Mouse (Mus musculus): Measurements from ENCODE around the gene Pik3r6. TPM values are rescaled to one million over a fixed set of nuclear protein-coding genes. Genes with fewer than 3 reads are reported as not detected.

Gene Pik3r6
- polyA plus RNA-seq, 1 experiment from 2014 or later: 1.9 TPM

- Histone ChIP-seq H3K27ac (replicated peaks) (no peak overlapping the region), H3K27me3 (replicated peaks) (no peaks in the 10 kb centered on the region), H3K9ac (replicated peaks) (no peak overlapping the region), H3K9me3 (replicated peaks) (no peaks in the 10 kb centered on the region), H3K36me3 (no peaks in the 10 kb centered on the region), H3K4me3 (replicated peaks) (no peak overlapping the region), H3K4me1 (0 out of 2 replicates have a peak, but pooled peaks cover under 1% of the 10 kb centered on the region), H3K4me2 (no peak overlapping the region)
- 69% methylated on average over 5 of the region's 5 CpGs for WGBS
- ATAC-seq (ENCODE audit: low FRiP score): no peak
Measured at GRCm38 (mm10) chr11:68539621-68540020, 36.8 kb downstream of the Pik3r6 start.

DNA sequence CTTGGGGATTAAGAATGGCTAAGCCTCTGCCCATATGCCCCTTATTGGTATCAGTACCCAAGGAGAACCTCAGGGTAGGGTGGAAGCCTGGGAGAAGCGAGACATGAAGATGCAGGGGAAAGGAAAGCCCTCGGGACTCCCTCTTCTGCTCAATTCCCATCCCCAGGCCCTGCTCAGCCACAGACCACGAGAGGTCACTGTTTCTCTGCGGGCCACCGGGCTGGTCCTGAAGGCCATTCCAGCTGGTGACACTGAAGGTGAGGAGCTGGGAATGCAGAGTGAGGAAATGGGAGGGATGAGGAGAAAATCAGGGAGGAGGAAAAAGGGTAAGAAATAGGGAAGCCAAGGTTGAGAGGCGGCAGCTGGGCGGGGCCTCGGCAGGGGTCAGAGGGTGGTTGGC lies 41.7 kb downstream of the Pik3r6 start:
- H3K27me3 ChIP-seq (replicated peaks): no peaks in the 10 kb centered on the region
- WGBS: 13% methylated on average over 8 of the region's 8 CpGs
- H3K27ac ChIP-seq (replicated peaks): no peak overlapping the region
- H3K36me3 ChIP-seq: no peaks in the 10 kb centered on the region
- no peak for ATAC-seq (ENCODE audit: low FRiP score)
- H3K9ac ChIP-seq (replicated peaks): no peak overlapping the region
- no peak overlapping the region for H3K4me3 ChIP-seq (replicated peaks)
- 0 out of 2 replicates have a peak, but pooled peaks cover 6% of the 10 kb centered on the region for H3K4me1 ChIP-seq
- no peak overlapping the region for H3K4me2 ChIP-seq
- no peaks in the 10 kb centered on the region for H3K9me3 ChIP-seq (replicated peaks)

DNA sequence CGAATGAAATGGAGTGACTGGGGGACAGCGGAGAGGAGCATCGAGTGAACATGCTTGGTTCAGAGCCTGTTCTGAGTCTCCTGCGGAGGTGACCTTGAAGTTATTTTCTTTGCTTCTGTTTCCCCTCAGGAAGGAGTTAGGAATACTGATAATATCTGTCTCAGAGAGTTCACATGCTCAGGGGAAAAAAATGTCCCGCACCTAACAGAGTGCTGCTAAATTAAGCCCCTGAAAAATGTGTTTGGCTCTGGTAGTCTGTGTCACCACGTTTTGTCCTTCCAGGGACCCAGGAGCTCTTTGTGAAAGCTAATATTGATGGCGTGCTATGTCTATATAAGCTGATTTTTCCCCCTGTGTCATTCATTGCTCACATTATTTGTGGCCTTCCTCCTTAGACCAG lies 42.4 kb downstream of the Pik3r6 start:
- WGBS: 61% methylated on average over 7 of the region's 7 CpGs
- Histone ChIP-seq H3K4me3 (replicated peaks) (no peak overlapping the region), H3K27me3 (replicated peaks) (no peaks in the 10 kb centered on the region), H3K27ac (replicated peaks) (no peak overlapping the region), H3K9me3 (replicated peaks) (no peaks in the 10 kb centered on the region), H3K4me1 (0 out of 2 replicates have a peak, but pooled peaks cover 6% of the 10 kb centered on the region), H3K36me3 (no peaks in the 10 kb centered on the region), H3K9ac (replicated peaks) (no peak overlapping the region), H3K4me2 (no peak overlapping the region)
- no peak for ATAC-seq (ENCODE audit: low FRiP score)

- Histone ChIP-seq H3K4me2 (no peak overlapping the region), H3K4me1 (0 out of 2 replicates have a peak, but pooled peaks cover 6% of the 10 kb centered on the region), H3K36me3 (no peaks in the 10 kb centered on the region), H3K9ac (replicated peaks) (no peak overlapping the region), H3K9me3 (replicated peaks) (no peaks in the 10 kb centered on the region), H3K27ac (replicated peaks) (no peak overlapping the region), H3K27me3 (replicated peaks) (no peaks in the 10 kb centered on the region), H3K4me3 (replicated peaks) (no peak overlapping the region)
- WGBS: 86% methylated on average over 8 of the region's 8 CpGs
- no peak for ATAC-seq (ENCODE audit: low FRiP score)
Measured at GRCm38 (mm10) chr11:68545682-68546222, 42.9 kb downstream of the Pik3r6 start.

DNA sequence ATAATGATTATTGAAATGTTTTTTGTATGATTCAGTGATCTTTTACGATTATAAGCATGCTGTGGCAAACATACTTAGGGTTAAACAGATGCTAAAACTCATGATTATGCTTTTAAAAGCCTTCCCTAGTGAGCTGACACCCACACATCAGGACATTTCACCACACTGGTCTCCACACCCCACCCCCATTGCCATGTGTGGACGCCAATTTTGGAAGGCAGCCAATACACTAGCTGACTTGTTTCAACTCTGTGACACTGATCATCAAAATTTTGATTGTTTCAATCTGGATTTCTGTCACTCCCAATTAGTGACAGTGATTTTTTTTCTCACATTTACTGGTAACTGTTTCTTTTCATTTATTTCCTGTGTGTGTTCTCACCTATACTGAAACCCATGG lies 44.7 kb downstream of the Pik3r6 start:
- H3K36me3 ChIP-seq: no peaks in the 10 kb centered on the region
- no peak for ATAC-seq (ENCODE audit: low FRiP score)
- 64% methylated on average over 2 of the region's 2 CpGs for WGBS
- no peak overlapping the region for H3K9ac ChIP-seq (replicated peaks)
- H3K9me3 ChIP-seq (replicated peaks): no peaks in the 10 kb centered on the region
- no peak overlapping the region for H3K27ac ChIP-seq (replicated peaks)
- no peak overlapping the region for H3K4me2 ChIP-seq
- H3K4me1 ChIP-seq: 0 out of 2 replicates have a peak, but pooled peaks cover 6% of the 10 kb centered on the region
- no peak overlapping the region for H3K4me3 ChIP-seq (replicated peaks)
- no peaks in the 10 kb centered on the region for H3K27me3 ChIP-seq (replicated peaks)

DNA sequence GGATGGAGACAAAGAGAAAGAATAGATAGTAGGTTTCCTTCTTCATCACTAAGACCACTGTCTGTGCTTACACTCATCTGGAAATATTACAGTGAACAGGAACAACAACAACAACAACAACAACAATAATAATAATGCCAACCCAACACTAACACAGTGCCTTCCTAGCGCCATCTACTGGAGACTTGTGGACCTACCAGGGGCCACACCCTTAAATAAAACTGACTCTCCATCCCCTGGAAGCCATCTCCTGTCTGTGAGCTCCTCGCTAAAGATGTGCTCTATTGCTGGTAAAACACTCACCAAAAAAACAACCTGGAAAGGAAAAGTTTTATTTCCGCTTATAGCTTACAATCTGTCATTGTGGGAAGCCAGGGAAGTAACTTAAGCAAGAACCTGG lies 46.8 kb downstream of the Pik3r6 start:
- no peak overlapping the region for H3K9ac ChIP-seq (replicated peaks)
- no peaks in the 10 kb centered on the region for H3K27me3 ChIP-seq (replicated peaks)
- no peak overlapping the region for H3K4me3 ChIP-seq (replicated peaks)
- H3K27ac ChIP-seq (replicated peaks): no peak overlapping the region
- H3K4me2 ChIP-seq: no peak overlapping the region
- H3K9me3 ChIP-seq (replicated peaks): no peaks in the 10 kb centered on the region
- H3K4me1 ChIP-seq: 0 out of 2 replicates have a peak, but pooled peaks cover 6% of the 10 kb centered on the region
- WGBS: 53% methylated on average over 3 of the region's 3 CpGs
- H3K36me3 ChIP-seq: no peaks in the 10 kb centered on the region
- ATAC-seq (ENCODE audit: low FRiP score): no peak

- Histone ChIP-seq H3K36me3 (no peaks in the 10 kb centered on the region), H3K9me3 (replicated peaks) (no peaks in the 10 kb centered on the region), H3K4me2 (no peak overlapping the region), H3K4me3 (replicated peaks) (no peak overlapping the region), H3K4me1 (no peaks in the 10 kb centered on the region), H3K9ac (replicated peaks) (no peak overlapping the region), H3K27me3 (replicated peaks) (no peaks in the 10 kb centered on the region), H3K27ac (replicated peaks) (no peak overlapping the region)
- no peak for ATAC-seq (ENCODE audit: low FRiP score)
- 67% methylated on average over 4 of the region's 4 CpGs for WGBS
Measured at GRCm38 (mm10) chr11:68550358-68550757, 47.5 kb downstream of the Pik3r6 start.

DNA sequence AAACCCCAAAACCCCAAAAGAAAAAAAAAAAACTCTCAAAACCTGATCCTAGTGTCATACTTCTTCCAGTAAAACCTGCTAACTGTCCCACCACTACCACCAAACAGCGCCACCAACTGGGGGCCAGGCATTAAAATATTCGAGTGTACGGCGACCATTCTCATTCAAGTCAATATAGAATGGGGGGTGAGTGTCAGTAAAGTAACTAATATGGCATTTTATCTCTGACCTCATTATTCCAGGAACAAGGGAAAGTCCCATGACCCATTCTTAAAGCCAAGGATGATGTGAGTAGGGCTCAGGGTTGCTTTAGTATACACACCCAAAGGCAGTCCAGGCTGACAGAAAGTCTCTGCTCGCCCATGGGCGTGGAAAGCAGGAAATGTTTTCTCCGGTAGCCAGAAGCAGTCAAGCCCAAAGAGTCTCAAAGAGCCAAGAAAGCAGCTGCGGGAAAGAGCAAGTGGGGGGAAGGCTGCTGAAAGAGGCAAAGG lies 51.2 kb downstream of the Pik3r6 start:
- 48% methylated on average over 8 of the region's 8 CpGs for WGBS
- no peak for ATAC-seq (ENCODE audit: low FRiP score)

GRCm38 (mm10) chr11:68555918-68556584 lies 53.2 kb downstream of the Pik3r6 start, which contains the start of gene Mfsd6l:
Mfsd6l (plus strand) TSS chr11:68556186.
- H3K4me3 ChIP-seq (replicated peaks): peak within 1 kb of the TSS; percentile 29

More for the DNA sequence above, 51.2 kb downstream of the Pik3r6 start:
- H3K36me3 ChIP-seq: no peaks in the 10 kb centered on the region
- no peak overlapping the region for H3K4me2 ChIP-seq
- H3K9me3 ChIP-seq (replicated peaks): no peaks in the 10 kb centered on the region
- H3K4me3 ChIP-seq (replicated peaks): no peak overlapping the region
- no peak overlapping the region for H3K9ac ChIP-seq (replicated peaks)
- H3K27me3 ChIP-seq (replicated peaks): peaks cover 12% of the 10 kb centered on the region
- no peak overlapping the region for H3K27ac ChIP-seq (replicated peaks)
- peaks cover 7% of the 10 kb centered on the region for H3K4me1 ChIP-seq

DNA sequence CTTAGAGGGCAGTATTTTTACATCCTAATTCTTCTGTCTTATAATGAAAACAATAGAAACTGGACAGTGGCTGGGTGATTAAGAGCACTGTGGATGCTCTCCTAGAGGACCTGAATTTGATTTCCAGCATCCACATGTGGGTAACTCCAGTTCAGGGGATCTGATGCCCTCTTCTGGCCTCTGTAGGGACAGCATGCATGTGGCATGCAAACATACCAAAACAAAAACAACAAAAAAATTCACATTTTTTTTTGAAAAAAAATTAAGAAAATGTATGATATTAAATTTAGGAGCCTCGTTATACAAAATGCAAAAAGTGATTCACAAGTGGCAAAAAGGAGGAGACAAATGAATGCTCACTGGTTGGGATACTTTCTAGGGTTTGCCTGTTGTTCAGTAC lies 56.7 kb downstream of the Pik3r6 start:
- Histone ChIP-seq H3K9me3 (replicated peaks) (no peaks in the 10 kb centered on the region), H3K27ac (replicated peaks) (no peak overlapping the region), H3K4me2 (no peak overlapping the region), H3K4me1 (peaks cover 7% of the 10 kb centered on the region), H3K27me3 (replicated peaks) (peaks cover 12% of the 10 kb centered on the region), H3K9ac (replicated peaks) (no peak overlapping the region), H3K4me3 (replicated peaks) (no peak overlapping the region), H3K36me3 (no peaks in the 10 kb centered on the region)
- ATAC-seq (ENCODE audit: low FRiP score): no peak
- WGBS: 44% methylated on average over 1 of the region's 1 CpGs

More at GRCm38 (mm10) chr11:68555918-68556584, 53.2 kb downstream of the Pik3r6 start, which contains the start of gene Mfsd6l:
- no peak for ATAC-seq (ENCODE audit: low FRiP score)
- Histone ChIP-seq H3K36me3 (no peaks in the 10 kb centered on the region), H3K9me3 (replicated peaks) (no peaks in the 10 kb centered on the region), H3K27ac (replicated peaks) (no peak within 1 kb of the TSS), H3K9ac (replicated peaks) (no peak within 1 kb of the TSS), H3K4me2 (peak within 1 kb of the TSS; percentile 53), H3K27me3 (replicated peaks) (peaks cover 12% of the 10 kb centered on the region), H3K4me1 (peaks cover 7% of the 10 kb centered on the region)
- 9% methylated on average over 37 of the region's 37 CpGs for WGBS

DNA sequence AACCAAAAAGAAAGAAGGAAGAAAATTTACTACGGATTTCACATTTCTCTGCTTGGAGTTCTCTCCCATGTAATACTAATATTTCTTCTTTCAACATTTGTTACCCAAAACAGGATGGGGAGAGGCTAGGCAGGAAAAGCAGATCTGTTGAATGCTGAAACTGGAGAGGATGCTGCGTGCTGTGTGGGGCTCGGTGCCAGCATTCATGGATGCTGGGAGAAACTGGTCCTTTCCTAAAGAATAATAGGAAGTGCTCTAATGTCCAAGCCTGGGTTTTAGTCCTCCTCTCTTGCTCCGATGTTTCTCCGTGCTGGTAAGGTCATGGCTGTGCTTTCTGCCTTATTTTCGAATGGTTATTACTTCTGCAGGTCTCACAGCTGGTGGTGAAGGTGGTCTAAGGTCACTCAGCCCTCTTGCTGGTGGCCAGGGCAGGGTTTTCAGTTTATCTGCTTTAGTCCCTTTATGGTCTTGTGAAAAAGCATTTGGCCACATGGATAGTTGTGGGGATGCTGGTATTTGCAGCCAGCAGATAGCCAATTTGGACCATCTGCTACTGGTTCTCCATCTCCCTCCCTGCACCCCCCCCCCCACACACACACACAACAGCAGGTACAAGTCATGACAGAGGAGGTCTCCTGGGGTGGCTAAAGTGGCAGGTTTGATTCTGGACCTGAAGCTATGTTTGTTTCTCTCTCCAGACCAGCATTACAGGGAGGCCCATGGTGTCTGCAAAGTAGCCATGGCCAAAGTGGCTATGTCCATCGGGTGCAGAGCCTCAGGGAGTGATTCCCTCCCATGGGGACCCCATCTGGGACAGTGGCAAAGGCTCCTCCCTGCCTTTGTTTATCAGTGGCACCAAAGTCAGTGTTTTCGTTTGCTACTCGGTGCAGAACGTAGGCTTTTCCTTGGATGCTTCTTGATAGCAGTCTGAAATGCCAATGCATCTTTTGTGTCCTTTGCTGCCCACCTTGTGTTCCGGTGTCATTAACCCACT lies 59.4 kb downstream of the Pik3r6 start:
- ATAC-seq (ENCODE audit: low FRiP score): no peak
- Histone ChIP-seq H3K4me2 (no peak overlapping the region), H3K4me3 (replicated peaks) (no peak overlapping the region), H3K4me1 (peaks cover 8% of the 10 kb centered on the region; the same call in 1 of the 2 replicates), H3K9ac (replicated peaks) (no peak overlapping the region), H3K36me3 (no peaks in the 10 kb centered on the region), H3K27me3 (replicated peaks) (no peaks in the 10 kb centered on the region), H3K27ac (replicated peaks) (no peak overlapping the region), H3K9me3 (replicated peaks) (no peaks in the 10 kb centered on the region)
- WGBS: 80% methylated on average over 11 of the region's 11 CpGs
